Comparison of ENCODE assay signal across 8 mouse cellular contexts in the genomic region with DNA sequence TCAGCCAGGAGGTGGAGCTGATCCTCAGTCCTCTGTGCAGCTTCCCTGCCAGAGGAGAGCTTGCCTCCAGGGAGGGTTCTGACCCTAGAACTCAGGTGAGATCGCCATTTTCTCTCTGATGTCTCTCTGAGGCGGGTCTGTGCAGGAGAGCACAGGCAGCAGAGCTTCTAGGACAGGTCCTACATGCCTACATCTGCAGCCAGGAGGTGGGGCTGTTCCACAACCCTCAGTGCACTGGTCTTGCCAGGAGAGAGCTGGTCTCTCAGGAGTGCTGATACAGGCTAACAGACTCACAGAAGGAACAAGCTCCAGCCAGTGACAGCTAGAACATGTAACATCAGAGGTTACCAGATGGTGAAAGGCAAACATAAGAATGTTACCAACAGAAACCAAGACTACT.
DNase-seq lines count a peak whose midpoint lies in the region; ATAC-seq lines count a peak whose summit lies in the region.

No protein-coding gene starts in this region.

- no peak overlapping the region for H3K4me3 ChIP-seq in liver, embryonic 11.5 days (ENCODE audit: low read depth, low read length)
- H3K4me3 ChIP-seq in midbrain, embryonic 14.5 days (replicated peaks; ENCODE audit: low read depth, low read length) = no peak overlapping the region
- no peak overlapping the region for H3K4me3 ChIP-seq in hindbrain, embryonic 13.5 days

- no peak overlapping the region for H3K27ac ChIP-seq in liver, embryonic 11.5 days (ENCODE audit: low read depth, low read length)
- H3K27ac ChIP-seq in midbrain, embryonic 14.5 days (replicated peaks; ENCODE audit: low read depth, low read length) = no peak overlapping the region
- H3K27ac ChIP-seq in hindbrain, embryonic 13.5 days = no peak overlapping the region

- DNase-seq in liver = peak; percentile 42
- no peak for DNase-seq in liver, embryonic 11.5 days (ENCODE audit: low spot score)
- DNase-seq in ZHBTc4 (ENCODE audit: low read depth, low spot score) = peak; percentile 60
- DNase-seq in kidney, postnatal 36 days = peak; percentile 78 to 86
- DNase-seq in splenic B cell, adult 2 months (ENCODE audit: low read depth, low spot score) = peak; percentile 83
- no peak for DNase-seq in midbrain, embryonic 14.5 days
- DNase-seq in cerebellum, adult 11-12 months = no peak

- whole genome bisulfite sequencing in liver, embryonic 11.5 days = 39% methylated on average over 2 of the region's 2 CpGs
- 46% methylated on average over 2 of the region's 2 CpGs for WGBS in midbrain, embryonic 14.5 days
- 37% methylated on average over 2 of the region's 2 CpGs for WGBS in hindbrain, embryonic 13.5 days

- no peaks in the 10 kb centered on the region for H3K4me1 ChIP-seq in liver, embryonic 11.5 days (replicated peaks; ENCODE audit: control insufficient read depth, insufficient read depth, low read length)
- H3K4me1 ChIP-seq in midbrain, embryonic 14.5 days (ENCODE audit: control insufficient read depth, insufficient read depth, low read length) = peaks cover 4% of the 10 kb centered on the region; the same call in 1 of the 2 replicates
- H3K4me1 ChIP-seq in hindbrain, embryonic 13.5 days (replicated peaks) = peaks cover 3% of the 10 kb centered on the region

- no peaks in the 10 kb centered on the region for H3K36me3 ChIP-seq in liver, embryonic 11.5 days (ENCODE audit: control insufficient read depth, insufficient read depth, low read length)
- H3K36me3 ChIP-seq in splenic B cell, adult 2 months (ENCODE audit: control insufficient read depth, insufficient read depth, low read length, poor library complexity, severe bottlenecking) = no peaks in the 10 kb centered on the region
- no peaks in the 10 kb centered on the region for H3K36me3 ChIP-seq in midbrain, embryonic 14.5 days (ENCODE audit: control insufficient read depth, insufficient read depth, low read length)
- no peaks in the 10 kb centered on the region for H3K36me3 ChIP-seq in hindbrain, embryonic 13.5 days

- H3K9ac ChIP-seq in liver, embryonic 11.5 days (ENCODE audit: low read depth, low read length) = no peak overlapping the region
- H3K9ac ChIP-seq in midbrain, embryonic 14.5 days (replicated peaks; ENCODE audit: low read length) = no peak overlapping the region
- H3K9ac ChIP-seq in hindbrain, embryonic 13.5 days = no peak overlapping the region

- no peaks in the 10 kb centered on the region for H3K27me3 ChIP-seq in liver, embryonic 11.5 days (replicated peaks; ENCODE audit: control insufficient read depth, insufficient read depth, low read length)
- no peaks in the 10 kb centered on the region for H3K27me3 ChIP-seq in splenic B cell, adult 2 months (ENCODE audit: control insufficient read depth, insufficient read depth, low read length, poor library complexity, severe bottlenecking)
- H3K27me3 ChIP-seq in midbrain, embryonic 14.5 days (ENCODE audit: control insufficient read depth, insufficient read depth, low read length) = no peaks in the 10 kb centered on the region
- H3K27me3 ChIP-seq in hindbrain, embryonic 13.5 days = no peaks in the 10 kb centered on the region

- H3K9me3 ChIP-seq in liver, embryonic 11.5 days (ENCODE audit: control insufficient read depth, low read length) = no peaks in the 10 kb centered on the region
- H3K9me3 ChIP-seq in midbrain, embryonic 14.5 days (ENCODE audit: control insufficient read depth, low read length) = no peaks in the 10 kb centered on the region
- H3K9me3 ChIP-seq in hindbrain, embryonic 13.5 days = no peaks in the 10 kb centered on the region

- no peak for ATAC-seq in liver, embryonic 11.5 days (replicated peaks; ENCODE audit: low FRiP score)
- ATAC-seq in midbrain, embryonic 14.5 days (ENCODE audit: low FRiP score, low TSS enrichment) = no peak
- ATAC-seq in hindbrain, embryonic 13.5 days (ENCODE audit: low FRiP score) = no peak

- no peak overlapping the region for H3K4me2 ChIP-seq in liver, embryonic 11.5 days
- H3K4me2 ChIP-seq in midbrain, embryonic 14.5 days (ENCODE audit: low read length) = no peak overlapping the region
- no peak overlapping the region for H3K4me2 ChIP-seq in hindbrain, embryonic 13.5 days

Comparison
In these comparisons a context has a peak if more than half of its experiments do, and no peak if none do; other contexts are left out.
1. DNase-seq: peak in liver (single experiment), ZHBTc4 (single experiment), kidney, postnatal 36 days (2 of 2) and splenic B cell, adult 2 months (single experiment); none in liver, embryonic 11.5 days (single experiment), midbrain, embryonic 14.5 days (single experiment) and cerebellum, adult 11-12 months (single experiment).